Mouse (Mus musculus) heart, postnatal 0 days (tissue): ENCODE results near the gene Samd4. TPM values are rescaled to one million over a fixed set of nuclear protein-coding genes. Genes with fewer than 3 reads are reported as not detected.

Experiments used
- ATAC-seq: fragments of 200-750 bp; cut with Nextera tagmentation; 2 replicates; pipeline ENCODE4 v1.8.0; 2017; ENCODE audit warnings: low read depth, moderate number of reproducible peaks, moderate library complexity; ENCODE audit not compliant: insufficient read depth
- DNase-seq: peaks from one replicate; pipeline ENCODE4 v3.0.0-alpha.2; 2016; ENCODE audit warnings: low spot score
- H3K27ac ChIP-seq: fragments of 300-500 bp; sonication (generic); 2 replicates; pipeline ENCODE4 v1.5.1; 2014; ENCODE audit warnings: low read depth, mild to moderate bottlenecking
- H3K27me3 ChIP-seq: fragments of 300-500 bp; sonication (generic); 2 replicates; pipeline ENCODE4 v1.6.1; 2014; ENCODE audit warnings: low read length, mixed read lengths; ENCODE audit not compliant: control insufficient read depth, insufficient read depth
- H3K36me3 ChIP-seq: fragments of 300-500 bp; sonication (generic); replicated peaks from 2 replicates; pipeline ENCODE4 v1.6.1; 2014; ENCODE audit warnings: low read length, mixed read lengths; ENCODE audit not compliant: control insufficient read depth, insufficient read depth
- H3K4me1 ChIP-seq: fragments of 300-500 bp; sonication (generic); 2 replicates; pipeline ENCODE4 v1.6.1; 2014; ENCODE audit warnings: antibody characterized with exemption; ENCODE audit not compliant: control insufficient read depth, insufficient read depth
- H3K4me2 ChIP-seq: fragments of 300-500 bp; sonication (generic); 2 replicates; pipeline ENCODE4 v1.6.1; 2014; ENCODE audit warnings: low read depth, mild to moderate bottlenecking, low read length, moderate library complexity
- H3K4me3 ChIP-seq: fragments of 300-500 bp; sonication (generic); 2 replicates; pipeline ENCODE4 v1.5.1; 2014; ENCODE audit warnings: low read depth, low read length
- H3K9ac ChIP-seq: fragments of 300-500 bp; sonication (generic); replicated peaks from 2 replicates; pipeline ENCODE4 v1.6.1; 2014; ENCODE audit warnings: low read depth, low read length, mixed read lengths
- H3K9me3 ChIP-seq: fragments of 300-500 bp; sonication (generic); replicated peaks from 2 replicates; pipeline ENCODE4 v1.6.1; 2016; ENCODE audit warnings: low read length; ENCODE audit not compliant: control insufficient read depth
- CTCF ChIP-seq: IDR thresholded peaks from 2 replicates; pipeline ENCODE4 v1.5.1; 2016; ENCODE audit warnings: antibody characterized with exemption, control low read depth, low read depth
- EP300 ChIP-seq: IDR thresholded peaks from 2 replicates; pipeline ENCODE4 v1.6.1; 2016; ENCODE audit warnings: antibody characterized with exemption, low read depth
- WGBS: fragments of 180-500 bp; shearing (Covaris S2); extraction: QIAGEN DNeasy Blood & Tissue Kit; methylation state at CpG from one replicate; pipeline ENCODE4 v1.1.7; 2014; 5-methylcytosine and 5-hydroxymethylcytosine counted together
- polyA plus RNA-seq: library from polyadenylated mRNA; unstranded; fragments of >200 nt; fragmentation: Nextera tagmentation; extraction: Ambion mirVana; gene quantifications from 2 replicates; pipeline ENCODE4 v1.2.1, GENCODE M21; 2015
- total RNA-seq: library from RNA; depleted of rRNA; stranded (reverse); fragments of >200 nt; gene quantifications from 2 replicates; pipeline ENCODE4 v1.2.3, GENCODE M21; 2014; ENCODE audit warnings: low replicate concordance

The Samd4 gene
- total and polyA plus RNA-seq, 2 experiments from 2014 or later: 12.5 to 53.8 TPM

DNA sequence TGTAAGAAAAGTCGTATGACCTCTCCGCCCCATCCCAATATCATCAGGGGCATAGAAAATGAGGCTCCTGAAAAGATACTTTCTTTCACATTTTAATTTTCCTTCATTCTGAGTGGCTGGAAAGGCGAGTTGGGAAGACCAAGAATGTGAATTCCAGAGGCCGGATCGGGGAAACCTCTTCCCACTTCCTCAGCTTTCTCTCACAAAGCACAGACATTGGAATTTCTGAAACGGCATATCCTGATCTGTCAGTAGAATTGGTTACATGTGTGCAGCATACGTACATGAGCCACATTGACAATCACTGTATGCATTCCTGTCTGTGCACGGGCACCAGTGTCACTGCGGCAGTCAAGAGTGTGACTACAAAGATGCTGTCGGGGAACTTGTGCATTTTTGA lies 11.3 kb downstream of the Samd4 start:
- Histone ChIP-seq H3K4me3 (no peak overlapping the region), H3K27ac (no peak overlapping the region), H3K9ac (no peak overlapping the region), H3K9me3 (no peaks in the 10 kb centered on the region), H3K27me3 (no peaks in the 10 kb centered on the region), H3K4me1 (peaks cover 34% of the 10 kb centered on the region), H3K4me2 (no peak overlapping the region), H3K36me3 (peaks cover 11% of the 10 kb centered on the region; the same call in 1 of the 2 replicates)
- ATAC-seq (no peak), DNase-seq (no peak)
- 68% methylated on average over 10 of the region's 10 CpGs for WGBS
- TF ChIP-seq CTCF: no peak
- TF ChIP-seq EP300: no peak

DNA sequence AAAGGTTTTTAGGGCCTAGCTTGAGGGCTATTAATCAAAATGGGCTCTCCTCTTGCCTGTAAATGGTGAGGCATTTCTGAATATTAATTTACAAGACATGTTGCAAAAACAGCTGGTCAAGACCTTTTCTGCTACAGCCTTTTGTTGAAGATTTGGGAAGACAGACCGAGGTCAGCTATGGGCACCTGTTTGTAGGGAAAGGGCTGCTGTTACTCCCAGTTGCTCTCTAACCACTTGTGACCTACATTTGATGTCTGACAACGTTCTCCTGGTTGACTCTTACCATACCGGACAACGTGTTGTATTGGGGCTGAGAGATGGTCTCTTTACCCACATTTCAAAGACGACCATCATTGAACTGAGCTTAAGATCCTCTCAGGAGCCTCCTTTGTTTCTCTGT lies 15.3 kb downstream of the Samd4 start:
- Histone ChIP-seq H3K9ac (no peak overlapping the region), H3K4me3 (no peak overlapping the region), H3K27me3 (no peaks in the 10 kb centered on the region), H3K4me1 (peaks cover 38% of the 10 kb centered on the region), H3K36me3 (peaks cover 3% of the 10 kb centered on the region; the same call in 1 of the 2 replicates), H3K27ac (no peak overlapping the region), H3K9me3 (no peaks in the 10 kb centered on the region), H3K4me2 (no peak overlapping the region)
- DNase-seq (no peak), ATAC-seq (no peak)
- 81% methylated on average over 5 of the region's 5 CpGs for WGBS
- TF ChIP-seq EP300: no peak
- TF ChIP-seq CTCF: no peak

DNA sequence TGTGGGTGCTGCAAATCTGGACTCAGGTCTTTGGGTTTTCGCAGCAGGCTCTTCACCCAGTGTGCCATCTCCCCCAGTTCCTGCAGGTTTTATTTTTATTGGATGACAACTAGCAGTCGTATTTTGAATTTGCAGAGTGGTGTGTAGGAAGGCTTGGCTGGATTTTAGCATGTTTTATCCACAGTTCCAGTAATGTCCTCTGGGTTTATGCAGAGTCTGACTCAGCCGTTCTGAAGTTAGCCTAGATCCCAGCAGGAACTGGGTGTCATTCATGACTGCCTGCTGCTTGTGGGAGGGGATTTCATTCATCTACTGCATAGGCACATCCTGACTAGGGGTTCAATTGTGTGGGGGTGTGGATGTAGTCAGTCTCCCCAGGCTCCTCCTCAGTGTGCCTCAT lies 16.0 kb downstream of the Samd4 start:
- peaks cover 37% of the 10 kb centered on the region for H3K4me1 ChIP-seq
- no peak overlapping the region for H3K27ac ChIP-seq
- 48% methylated on average over 3 of the region's 3 CpGs for WGBS
- no peak overlapping the region for H3K4me2 ChIP-seq
- no peaks in the 10 kb centered on the region for H3K27me3 ChIP-seq
- ATAC-seq (no peak), DNase-seq (no peak)
- no peaks in the 10 kb centered on the region for H3K9me3 ChIP-seq
- no peak overlapping the region for H3K9ac ChIP-seq
- no peak for TF ChIP-seq EP300
- no peak for TF ChIP-seq CTCF
- H3K4me3 ChIP-seq: no peak overlapping the region
- peaks cover 3% of the 10 kb centered on the region; the same call in 1 of the 2 replicates for H3K36me3 ChIP-seq

DNA sequence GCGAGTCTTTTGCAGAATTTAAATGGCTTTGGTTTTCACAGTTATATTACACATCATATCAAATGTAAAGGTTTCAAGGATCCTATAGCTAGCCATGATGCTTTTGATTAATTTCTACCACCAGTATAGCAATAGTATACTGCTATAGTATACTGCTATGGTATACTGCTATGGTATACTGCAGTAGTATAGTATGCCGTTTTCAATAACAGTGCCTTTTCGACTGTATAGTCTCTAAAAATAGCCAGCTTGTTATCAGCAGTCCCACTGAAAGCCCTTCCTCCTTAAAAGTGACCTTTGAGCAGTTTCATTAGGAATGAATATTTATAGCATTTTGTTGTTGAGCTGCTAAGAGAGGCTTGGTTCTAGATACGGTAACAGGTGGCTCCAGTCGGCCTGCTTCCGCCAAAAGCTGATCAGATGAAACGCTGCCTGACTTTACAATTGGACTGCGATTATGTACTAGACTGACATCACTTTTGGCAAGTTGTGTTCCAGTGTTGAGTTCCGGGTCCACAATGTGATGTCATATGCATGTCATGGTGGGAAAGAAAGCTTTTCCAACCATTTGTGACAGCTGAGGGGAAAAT lies 19.9 kb downstream of the Samd4 start:
- peaks cover 26% of the 10 kb centered on the region for H3K4me1 ChIP-seq
- 20% methylated on average over 9 of the region's 9 CpGs for WGBS
- H3K27ac ChIP-seq: peak overlapping the region; percentile 74
- no peak overlapping the region for H3K9ac ChIP-seq
- H3K4me2 ChIP-seq: peak overlapping the region; percentile 5; the same call in 1 of the 2 replicates
- no peaks in the 10 kb centered on the region for H3K9me3 ChIP-seq
- no peaks in the 10 kb centered on the region for H3K36me3 ChIP-seq
- ATAC-seq (peak; percentile 70), DNase-seq (peak; percentile 68)
- no peaks in the 10 kb centered on the region for H3K27me3 ChIP-seq
- TF ChIP-seq CTCF (no peak), EP300 (0 out of 2 replicates have a peak, but pooled peaks have one; percentile 60)
- no peak overlapping the region for H3K4me3 ChIP-seq

DNA sequence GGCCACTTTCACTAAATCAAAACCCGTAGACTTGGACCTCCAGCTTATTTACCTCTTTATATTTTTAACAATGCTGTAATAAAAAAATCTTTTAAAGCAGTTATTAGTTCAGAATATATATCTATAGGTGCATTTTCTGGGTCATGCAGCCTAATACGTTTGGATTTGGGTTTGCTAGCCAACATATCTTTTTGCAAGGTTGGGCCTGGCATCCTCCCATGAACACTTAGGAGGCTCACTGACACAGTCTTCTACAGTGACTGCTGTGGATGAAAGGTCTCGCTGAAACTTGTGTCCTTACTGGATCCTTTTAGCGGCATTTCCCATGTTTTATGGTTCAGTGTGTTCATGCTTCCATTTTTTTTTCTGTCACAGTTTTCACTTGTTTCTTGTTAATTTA lies 21.6 kb downstream of the Samd4 start:
- H3K36me3 ChIP-seq: no peaks in the 10 kb centered on the region
- H3K4me1 ChIP-seq: peaks cover 26% of the 10 kb centered on the region
- no peaks in the 10 kb centered on the region for H3K9me3 ChIP-seq
- no peak overlapping the region for H3K9ac ChIP-seq
- no peak overlapping the region for H3K4me2 ChIP-seq
- ATAC-seq: no peak
- WGBS: 69% methylated on average over 4 of the region's 4 CpGs
- no peaks in the 10 kb centered on the region for H3K27me3 ChIP-seq
- H3K27ac ChIP-seq: no peak overlapping the region
- no peak for DNase-seq
- H3K4me3 ChIP-seq: no peak overlapping the region
- TF ChIP-seq CTCF: no peak
- TF ChIP-seq EP300: no peak

DNA sequence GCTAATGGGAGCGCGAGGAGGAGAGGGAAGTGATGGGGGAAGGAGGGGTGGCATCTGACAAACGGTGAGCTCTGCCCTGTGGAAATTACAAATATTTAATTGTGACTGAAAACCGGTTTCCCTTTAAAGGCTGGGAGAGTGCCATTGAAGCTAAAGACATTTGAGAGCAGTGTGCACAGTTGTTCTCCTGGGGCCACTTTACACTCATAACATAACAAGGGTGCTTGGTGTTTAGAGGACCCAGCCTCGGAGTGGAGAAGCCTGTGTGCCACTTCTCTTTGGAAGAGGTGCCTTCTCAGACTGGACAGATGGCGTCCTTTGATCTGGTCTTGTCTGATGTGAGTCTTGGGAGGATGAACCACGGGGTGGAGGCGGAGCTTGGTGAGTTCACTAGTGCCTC lies 26.2 kb downstream of the Samd4 start:
- H3K4me1 ChIP-seq: peaks cover 8% of the 10 kb centered on the region; the same call in 1 of the 2 replicates
- H3K27me3 ChIP-seq: no peaks in the 10 kb centered on the region
- H3K4me2 ChIP-seq: no peak overlapping the region
- no peak for DNase-seq
- H3K9me3 ChIP-seq: no peaks in the 10 kb centered on the region
- no peak overlapping the region for H3K27ac ChIP-seq
- H3K36me3 ChIP-seq: no peaks in the 10 kb centered on the region
- H3K4me3 ChIP-seq: no peak overlapping the region
- ATAC-seq: no peak
- no peak overlapping the region for H3K9ac ChIP-seq
- 73% methylated on average over 8 of the region's 8 CpGs for WGBS
- no peak for TF ChIP-seq CTCF
- no peak for TF ChIP-seq EP300
